Mouse (Mus musculus): Measurements from ENCODE around the gene 6430571L13Rik. TPM values are rescaled to one million over a fixed set of nuclear protein-coding genes. Genes with fewer than 3 reads are reported as not detected.
A peak's percentile ranks its signal among the peaks of the same experiment; 100 is the strongest.

Gene 6430571L13Rik
- polyA plus RNA-seq, 1 experiment from 2014 or later = 2.0 TPM

- Histone ChIP-seq H3K27me3 (ENCODE audit: control insufficient read depth, insufficient read depth, low read length) (peaks cover 2% of the 10 kb centered on the region; the same call in 1 of the 2 replicates), H3K27ac (ENCODE audit: low read depth, low read length) (no peak overlapping the region), H3K4me1 (ENCODE audit: control insufficient read depth, insufficient read depth, low read length) (no peaks in the 10 kb centered on the region), H3K4me3 (ENCODE audit: low read depth, low read length) (no peak overlapping the region), H3K36me3 (ENCODE audit: control insufficient read depth, insufficient read depth, low read length) (no peaks in the 10 kb centered on the region), H3K9ac (ENCODE audit: low read length) (no peak overlapping the region), H3K9me3 (ENCODE audit: control insufficient read depth, low read length) (no peaks in the 10 kb centered on the region), H3K4me2 (no peak overlapping the region)
- DNase-seq (ENCODE audit: low spot score, missing footprints) (no peak), ATAC-seq (ENCODE audit: low FRiP score) (no peak)
- WGBS = 56% methylated on average over 7 of the region's 7 CpGs
Observed at GRCm38 (mm10) chr9:107355870-107356765, 15.7 kb downstream of the 6430571L13Rik start.

- 21% methylated on average over 5 of the region's 5 CpGs for WGBS
- Histone ChIP-seq H3K4me1 (ENCODE audit: control insufficient read depth, insufficient read depth, low read length) (no peaks in the 10 kb centered on the region), H3K9ac (ENCODE audit: low read length) (no peak overlapping the region), H3K4me2 (no peak overlapping the region), H3K4me3 (ENCODE audit: low read depth, low read length) (no peak overlapping the region), H3K27ac (ENCODE audit: low read depth, low read length) (no peak overlapping the region), H3K9me3 (ENCODE audit: control insufficient read depth, low read length) (no peaks in the 10 kb centered on the region), H3K27me3 (ENCODE audit: control insufficient read depth, insufficient read depth, low read length) (peaks cover 2% of the 10 kb centered on the region; the same call in 1 of the 2 replicates), H3K36me3 (ENCODE audit: control insufficient read depth, insufficient read depth, low read length) (no peaks in the 10 kb centered on the region)
- DNase-seq (ENCODE audit: low spot score, missing footprints) (peak; percentile 99), ATAC-seq (ENCODE audit: low FRiP score) (peak; percentile 38; the same call in 1 of the 2 replicates)
Observed at GRCm38 (mm10) chr9:107357651-107358050, 17.2 kb downstream of the 6430571L13Rik start.

- peaks cover 2% of the 10 kb centered on the region; the same call in 1 of the 2 replicates for H3K27me3 ChIP-seq (ENCODE audit: control insufficient read depth, insufficient read depth, low read length)
- no peak for ATAC-seq (ENCODE audit: low FRiP score)
- H3K4me2 ChIP-seq = no peak overlapping the region
- no peak for DNase-seq (ENCODE audit: low spot score, missing footprints)
- H3K4me1 ChIP-seq (ENCODE audit: control insufficient read depth, insufficient read depth, low read length) = no peaks in the 10 kb centered on the region
- no peak overlapping the region; the same call in 1 of the 2 replicates for H3K27ac ChIP-seq (ENCODE audit: low read depth, low read length)
- no peak overlapping the region for H3K9ac ChIP-seq (ENCODE audit: low read length)
- no peak overlapping the region for H3K4me3 ChIP-seq (ENCODE audit: low read depth, low read length)
- H3K9me3 ChIP-seq (ENCODE audit: control insufficient read depth, low read length) = no peaks in the 10 kb centered on the region
- no peaks in the 10 kb centered on the region for H3K36me3 ChIP-seq (ENCODE audit: control insufficient read depth, insufficient read depth, low read length)
- 17% methylated on average over 3 of the region's 3 CpGs for WGBS
Observed at GRCm38 (mm10) chr9:107360989-107361388, 20.6 kb downstream of the 6430571L13Rik start.

GRCm38 (mm10) chr9:107366644-107367043 is 26.2 kb downstream of the 6430571L13Rik start:
- 6% methylated on average over 3 of the region's 3 CpGs for WGBS
- Histone ChIP-seq H3K4me3 (ENCODE audit: low read depth, low read length) (no peak overlapping the region), H3K36me3 (ENCODE audit: control insufficient read depth, insufficient read depth, low read length) (no peaks in the 10 kb centered on the region), H3K9me3 (ENCODE audit: control insufficient read depth, low read length) (no peaks in the 10 kb centered on the region), H3K27me3 (ENCODE audit: control insufficient read depth, insufficient read depth, low read length) (no peaks in the 10 kb centered on the region), H3K4me2 (no peak overlapping the region), H3K27ac (ENCODE audit: low read depth, low read length) (no peak overlapping the region), H3K9ac (ENCODE audit: low read length) (no peak overlapping the region), H3K4me1 (ENCODE audit: control insufficient read depth, insufficient read depth, low read length) (no peaks in the 10 kb centered on the region)
- peak; percentile 98 for DNase-seq (ENCODE audit: low spot score, missing footprints)
- peak; percentile 25; the same call in 1 of the 2 replicates for ATAC-seq (ENCODE audit: low FRiP score)

GRCm38 (mm10) chr9:107368302-107368701 is 27.9 kb downstream of the 6430571L13Rik start:
- no peak overlapping the region for H3K9ac ChIP-seq (ENCODE audit: low read length)
- 96% methylated on average over 1 of the region's 1 CpGs for whole genome bisulfite sequencing
- no peaks in the 10 kb centered on the region for H3K9me3 ChIP-seq (ENCODE audit: control insufficient read depth, low read length)
- H3K36me3 ChIP-seq (ENCODE audit: control insufficient read depth, insufficient read depth, low read length) = no peaks in the 10 kb centered on the region
- ATAC-seq (ENCODE audit: low FRiP score) (no peak), DNase-seq (ENCODE audit: low spot score, missing footprints) (no peak)
- no peak overlapping the region for H3K27ac ChIP-seq (ENCODE audit: low read depth, low read length)
- no peaks in the 10 kb centered on the region for H3K4me1 ChIP-seq (ENCODE audit: control insufficient read depth, insufficient read depth, low read length)
- H3K4me2 ChIP-seq = no peak overlapping the region
- H3K27me3 ChIP-seq (ENCODE audit: control insufficient read depth, insufficient read depth, low read length) = no peaks in the 10 kb centered on the region
- no peak overlapping the region for H3K4me3 ChIP-seq (ENCODE audit: low read depth, low read length)

GRCm38 (mm10) chr9:107369270-107370105 is 29.1 kb downstream of the 6430571L13Rik start:
- H3K4me3 ChIP-seq (ENCODE audit: low read depth, low read length) = no peak overlapping the region
- peak overlapping the region; percentile 55 for H3K27ac ChIP-seq (ENCODE audit: low read depth, low read length)
- H3K4me2 ChIP-seq = no peak overlapping the region
- 36% methylated on average over 10 of the region's 10 CpGs for WGBS
- H3K27me3 ChIP-seq (ENCODE audit: control insufficient read depth, insufficient read depth, low read length) = no peaks in the 10 kb centered on the region
- H3K4me1 ChIP-seq (ENCODE audit: control insufficient read depth, insufficient read depth, low read length) = no peaks in the 10 kb centered on the region; the same call in 1 of the 2 replicates
- H3K9me3 ChIP-seq (ENCODE audit: control insufficient read depth, low read length) = no peaks in the 10 kb centered on the region
- DNase-seq (ENCODE audit: low spot score, missing footprints) (no peak), ATAC-seq (ENCODE audit: low FRiP score) (peak; percentile 73; the same call in 1 of the 2 replicates)
- no peak overlapping the region for H3K9ac ChIP-seq (ENCODE audit: low read length)
- no peaks in the 10 kb centered on the region for H3K36me3 ChIP-seq (ENCODE audit: control insufficient read depth, insufficient read depth, low read length)

GRCm38 (mm10) chr9:107370106-107370463 is 29.7 kb downstream of the 6430571L13Rik start:
- peaks cover 3% of the 10 kb centered on the region; the same call in 1 of the 2 replicates for H3K4me1 ChIP-seq (ENCODE audit: control insufficient read depth, insufficient read depth, low read length)
- H3K27ac ChIP-seq (ENCODE audit: low read depth, low read length) = no peak overlapping the region
- ATAC-seq (ENCODE audit: low FRiP score) (peak; percentile 43; the same call in 1 of the 2 replicates), DNase-seq (ENCODE audit: low spot score, missing footprints) (no peak)
- no peak overlapping the region for H3K4me3 ChIP-seq (ENCODE audit: low read depth, low read length)
- no peaks in the 10 kb centered on the region for H3K9me3 ChIP-seq (ENCODE audit: control insufficient read depth, low read length)
- H3K9ac ChIP-seq (ENCODE audit: low read length) = no peak overlapping the region
- 14% methylated on average over 4 of the region's 4 CpGs for WGBS
- H3K36me3 ChIP-seq (ENCODE audit: control insufficient read depth, insufficient read depth, low read length) = no peaks in the 10 kb centered on the region
- H3K4me2 ChIP-seq = no peak overlapping the region
- H3K27me3 ChIP-seq (ENCODE audit: control insufficient read depth, insufficient read depth, low read length) = no peaks in the 10 kb centered on the region

- 64% methylated on average over 4 of the region's 4 CpGs for WGBS
Observed at GRCm38 (mm10) chr9:107372441-107372840, 32.0 kb downstream of the 6430571L13Rik start.

More at GRCm38 (mm10) chr9:107372441-107372840, 32.0 kb downstream of the 6430571L13Rik start:
- H3K27me3 ChIP-seq (ENCODE audit: control insufficient read depth, insufficient read depth, low read length) = peaks cover 8% of the 10 kb centered on the region
- no peaks in the 10 kb centered on the region for H3K9me3 ChIP-seq (ENCODE audit: control insufficient read depth, low read length)
- ATAC-seq (ENCODE audit: low FRiP score) (no peak), DNase-seq (ENCODE audit: low spot score, missing footprints) (no peak)
- H3K27ac ChIP-seq (ENCODE audit: low read depth, low read length) = no peak overlapping the region
- no peak overlapping the region for H3K4me2 ChIP-seq
- H3K4me1 ChIP-seq (ENCODE audit: control insufficient read depth, insufficient read depth, low read length) = peaks cover 3% of the 10 kb centered on the region; the same call in 1 of the 2 replicates
- no peak overlapping the region for H3K4me3 ChIP-seq (ENCODE audit: low read depth, low read length)
- H3K9ac ChIP-seq (ENCODE audit: low read length) = no peak overlapping the region
- no peaks in the 10 kb centered on the region for H3K36me3 ChIP-seq (ENCODE audit: control insufficient read depth, insufficient read depth, low read length)
